Mouse (Mus musculus) megakaryocyte, embryonic 14.5 days (primary cell): ENCODE data around the gene Rere. TPM values are rescaled to one million over a fixed set of nuclear protein-coding genes. Genes with fewer than 3 reads are reported as not detected.

Source experiments
- H3K27me3 ChIP-seq: replicated peaks from 2 replicates; pipeline ENCODE3; 2012; ENCODE audit warnings: inconsistent platforms
- H3K36me3 ChIP-seq: replicated peaks from 2 replicates; pipeline ENCODE3; 2012; ENCODE audit warnings: low read length, inconsistent platforms, mixed read lengths
- H3K4me1 ChIP-seq: 2 replicates; pipeline ENCODE4 v1.6.1; 2012; ENCODE audit warnings: inconsistent platforms
- H3K4me3 ChIP-seq: replicated peaks from 2 replicates; pipeline ENCODE3; 2012; ENCODE audit warnings: moderate library complexity, mild to moderate bottlenecking, inconsistent platforms
- H3K9me3 ChIP-seq: 2 replicates; pipeline ENCODE4 v1.6.1; 2012; ENCODE audit warnings: inconsistent platforms
- FLI1 ChIP-seq: IDR thresholded peaks from 2 replicates; pipeline ENCODE4 v1.6.1; 2012; ENCODE audit warnings: low read length, inconsistent platforms, mixed read lengths
- GATA1 ChIP-seq: IDR thresholded peaks from 3 replicates; pipeline ENCODE4 v1.6.1; 2012; ENCODE audit warnings: mixed read lengths, low read length, inconsistent platforms, borderline replicate concordance
- polyA plus RNA-seq: library from polyadenylated mRNA; stranded (reverse); fragments of >175 nt; gene quantifications from 2 replicates; pipeline ENCODE4 v1.2.3, GENCODE M21; 2012; ENCODE audit warnings: low replicate concordance; ENCODE audit not compliant: insufficient read depth

The Rere gene
- polyA plus RNA-seq, 1 experiment = 39.0 TPM

DNA sequence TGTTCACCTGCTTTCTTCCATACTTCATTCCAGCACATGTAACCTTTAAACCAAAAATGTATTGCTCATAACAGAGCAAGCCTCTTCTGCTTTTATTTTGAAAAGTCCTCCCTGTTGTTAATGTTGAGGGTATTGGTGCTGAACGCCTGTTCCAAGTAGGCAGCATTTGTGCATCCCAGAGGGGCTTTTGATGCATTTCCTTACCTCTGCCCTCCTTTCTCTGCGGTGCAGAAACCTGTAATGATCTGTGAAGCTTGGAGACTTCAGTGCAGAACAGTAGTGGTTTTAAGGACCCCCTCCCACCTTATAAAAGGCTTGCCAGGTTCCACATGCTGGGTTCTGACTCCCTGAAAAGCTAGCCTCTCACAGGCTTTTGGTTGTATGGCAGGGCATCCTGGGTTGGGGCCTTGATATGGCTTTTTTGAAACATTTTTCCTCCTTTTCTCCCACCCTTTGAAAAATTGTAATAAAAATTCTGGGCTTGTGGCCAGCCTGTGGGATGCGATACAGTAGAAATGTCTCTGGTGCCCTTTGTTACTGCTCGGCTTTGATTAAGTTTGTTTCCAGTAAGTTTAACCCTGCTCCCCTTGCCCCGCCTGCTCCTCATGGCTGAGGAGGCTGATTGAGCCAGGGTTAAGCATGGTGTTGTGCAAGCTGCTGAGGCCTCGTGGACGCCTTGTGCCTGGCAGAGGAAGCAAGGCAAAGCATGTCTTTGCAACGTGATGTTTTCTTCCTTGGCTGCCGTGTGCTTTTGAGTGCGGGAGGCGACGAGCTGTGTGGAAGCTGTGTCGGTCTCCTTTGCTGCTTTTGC is 301.7 kb downstream of the Rere start:
- H3K4me1 ChIP-seq = peaks cover 68% of the 10 kb centered on the region
- H3K36me3 ChIP-seq = peaks cover 4% of the 10 kb centered on the region
- H3K4me3 ChIP-seq = peak overlapping the region; percentile 12

DNA sequence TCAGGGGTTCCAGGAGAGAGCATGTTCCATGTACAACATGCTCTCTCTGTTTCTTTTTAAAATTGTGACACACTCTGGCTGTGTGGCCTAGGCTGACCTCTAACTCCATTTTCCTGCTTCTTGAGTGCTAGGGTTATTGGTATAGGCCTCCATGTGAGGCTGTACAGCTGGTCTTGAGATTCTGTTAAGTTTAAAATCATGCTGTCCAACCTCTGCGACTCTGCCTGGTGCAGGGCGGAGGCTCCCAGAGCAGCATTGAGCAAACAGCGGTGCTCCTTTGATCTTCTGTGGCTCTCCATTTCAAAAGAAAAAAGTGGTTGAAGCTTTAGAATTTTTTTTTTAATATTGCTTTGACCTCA is 302.3 kb downstream of the Rere start:
- Histone ChIP-seq H3K9me3 (no peaks in the 10 kb centered on the region), H3K27me3 (no peaks in the 10 kb centered on the region), H3K4me1 (peaks cover 69% of the 10 kb centered on the region), H3K4me3 (no peak overlapping the region), H3K36me3 (peaks cover 4% of the 10 kb centered on the region)
- TF ChIP-seq FLI1 = no peak

More for the DNA sequence above, 301.7 kb downstream of the Rere start:
- Histone ChIP-seq H3K27me3 (no peaks in the 10 kb centered on the region), H3K9me3 (no peaks in the 10 kb centered on the region)
- TF ChIP-seq FLI1 (no peak), GATA1 (no peak)

DNA sequence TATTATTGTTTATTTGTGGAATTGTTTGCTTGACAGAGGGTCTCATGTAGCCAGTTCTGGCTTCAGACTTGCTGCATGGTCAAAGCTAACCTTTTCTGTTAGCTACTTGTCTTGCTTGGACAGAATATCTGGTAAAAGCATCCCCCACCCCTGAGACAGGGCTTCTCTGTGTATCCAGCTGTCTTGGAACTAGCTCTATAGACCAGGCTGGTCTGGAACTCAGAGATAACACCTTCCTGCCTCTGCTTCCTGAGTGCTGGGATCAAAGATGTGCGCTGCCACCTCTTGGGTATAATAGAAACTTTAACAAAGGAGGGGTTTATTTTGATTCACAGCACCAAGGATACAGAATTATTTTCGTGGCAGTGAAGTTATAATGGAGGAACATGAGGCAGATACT is 304.4 kb downstream of the Rere start:
- Histone ChIP-seq H3K9me3 (no peaks in the 10 kb centered on the region), H3K4me1 (peaks cover 80% of the 10 kb centered on the region), H3K4me3 (no peak overlapping the region), H3K36me3 (peaks cover 2% of the 10 kb centered on the region), H3K27me3 (no peaks in the 10 kb centered on the region)
- TF ChIP-seq FLI1 (no peak), GATA1 (no peak)

DNA sequence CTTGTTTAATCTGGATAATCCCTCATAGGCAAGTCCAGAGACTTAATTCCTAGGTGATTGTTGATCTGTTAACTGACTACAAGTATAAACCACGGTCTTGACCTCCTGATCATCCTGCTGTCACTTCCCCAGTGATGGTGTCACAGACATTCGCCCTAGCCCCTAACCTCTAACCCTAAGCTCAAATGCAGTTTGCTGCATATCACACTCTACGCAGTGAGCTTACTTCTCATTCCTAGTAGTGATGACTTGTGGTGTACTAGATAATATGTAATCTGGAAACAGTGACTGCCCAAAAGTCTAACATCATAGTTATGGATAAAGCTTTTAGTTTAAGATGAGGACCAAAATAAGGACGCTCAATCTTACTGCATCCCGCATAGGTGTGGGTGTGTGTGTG is 304.8 kb downstream of the Rere start:
- TF ChIP-seq FLI1 (no peak), GATA1 (no peak)
- Histone ChIP-seq H3K4me3 (no peak overlapping the region), H3K27me3 (no peaks in the 10 kb centered on the region), H3K4me1 (peaks cover 80% of the 10 kb centered on the region), H3K9me3 (no peaks in the 10 kb centered on the region), H3K36me3 (peaks cover 2% of the 10 kb centered on the region)

GRCm38 (mm10) chr4:150587597-150588299 is 306.3 kb downstream of the Rere start:
- Histone ChIP-seq H3K4me1 (peaks cover 87% of the 10 kb centered on the region), H3K4me3 (peak overlapping the region; percentile 44), H3K9me3 (no peaks in the 10 kb centered on the region), H3K27me3 (no peaks in the 10 kb centered on the region), H3K36me3 (peaks cover 2% of the 10 kb centered on the region)
- TF ChIP-seq GATA1 (no peak), FLI1 (no peak)

GRCm38 (mm10) chr4:150588300-150588621 is 306.8 kb downstream of the Rere start:
- TF ChIP-seq GATA1 (no peak), FLI1 (no peak)
- Histone ChIP-seq H3K4me1 (peaks cover 87% of the 10 kb centered on the region), H3K4me3 (no peak overlapping the region), H3K9me3 (no peaks in the 10 kb centered on the region), H3K36me3 (peaks cover 2% of the 10 kb centered on the region), H3K27me3 (no peaks in the 10 kb centered on the region)

GRCm38 (mm10) chr4:150590621-150591282 is 309.3 kb downstream of the Rere start:
- H3K4me1 ChIP-seq = peaks cover 81% of the 10 kb centered on the region

DNA sequence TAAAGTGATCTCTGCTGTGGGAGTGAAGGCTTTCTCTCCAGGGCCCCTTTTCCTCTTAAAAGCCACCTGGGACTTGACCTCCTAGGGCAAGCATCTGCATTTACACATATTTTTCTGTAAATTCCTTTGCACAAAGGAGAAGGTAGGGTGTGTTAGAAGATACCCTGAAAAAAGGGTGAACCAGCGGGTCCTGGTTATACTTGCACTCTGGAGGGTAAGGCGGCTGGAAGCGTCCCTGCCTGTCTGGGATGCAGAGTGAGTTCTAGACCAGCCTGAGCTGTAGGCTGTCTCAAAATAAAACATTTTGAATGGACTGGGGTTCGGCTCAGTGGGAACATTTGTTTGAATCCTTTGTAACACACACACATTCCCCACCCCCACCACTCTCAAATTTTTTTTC is 310.2 kb downstream of the Rere start:
- TF ChIP-seq GATA1 = no peak
- no peak for TF ChIP-seq FLI1
- Histone ChIP-seq H3K36me3 (peaks cover 8% of the 10 kb centered on the region), H3K4me3 (no peak overlapping the region), H3K27me3 (no peaks in the 10 kb centered on the region), H3K4me1 (peaks cover 80% of the 10 kb centered on the region), H3K9me3 (no peaks in the 10 kb centered on the region)

More at GRCm38 (mm10) chr4:150590621-150591282, 309.3 kb downstream of the Rere start:
- Histone ChIP-seq H3K27me3 (no peaks in the 10 kb centered on the region), H3K9me3 (no peaks in the 10 kb centered on the region), H3K36me3 (peaks cover under 1% of the 10 kb centered on the region), H3K4me3 (no peak overlapping the region)
- TF ChIP-seq FLI1 = no peak
- no peak for TF ChIP-seq GATA1

GRCm38 (mm10) chr4:150592087-150592486 is 310.6 kb downstream of the Rere start:
- Histone ChIP-seq H3K36me3 (peaks cover 8% of the 10 kb centered on the region), H3K4me1 (peaks cover 75% of the 10 kb centered on the region), H3K9me3 (no peaks in the 10 kb centered on the region), H3K4me3 (no peak overlapping the region), H3K27me3 (no peaks in the 10 kb centered on the region)
- TF ChIP-seq FLI1 = no peak
- TF ChIP-seq GATA1 = no peak

GRCm38 (mm10) chr4:150593473-150594217 is 312.2 kb downstream of the Rere start:
- Histone ChIP-seq H3K36me3 (peaks cover 12% of the 10 kb centered on the region), H3K27me3 (no peaks in the 10 kb centered on the region), H3K4me1 (peaks cover 76% of the 10 kb centered on the region), H3K9me3 (no peaks in the 10 kb centered on the region), H3K4me3 (no peak overlapping the region)
- TF ChIP-seq GATA1 (no peak), FLI1 (no peak)
